Mouse (Mus musculus) midbrain, embryonic 12.5 days (tissue): ENCODE data around the gene Decr2. TPM values are rescaled to one million over a fixed set of nuclear protein-coding genes. Genes with fewer than 3 reads are reported as not detected.

Experiments used
- ATAC-seq: fragments of 200-750 bp; cut with Nextera tagmentation; 2 replicates; pipeline ENCODE4 v1.8.0; 2017; ENCODE audit warnings: low read depth, moderate TSS enrichment, moderate library complexity; ENCODE audit not compliant: low FRiP score
- H3K27ac ChIP-seq: fragments of 300-500 bp; sonication (generic); replicated peaks from 2 replicates; pipeline ENCODE4 v1.5.1; 2016; ENCODE audit warnings: mild to moderate bottlenecking
- H3K27me3 ChIP-seq: fragments of 300-500 bp; sonication (generic); 2 replicates; pipeline ENCODE4 v1.6.1; 2016; ENCODE audit warnings: mild to moderate bottlenecking
- H3K36me3 ChIP-seq: fragments of 300-500 bp; sonication (generic); 2 replicates; pipeline ENCODE4 v1.6.1; 2016
- H3K4me1 ChIP-seq: fragments of 300-500 bp; sonication (generic); 2 replicates; pipeline ENCODE4 v1.6.1; 2016
- H3K4me2 ChIP-seq: fragments of 300-500 bp; sonication (generic); replicated peaks from 2 replicates; pipeline ENCODE4 v1.6.1; 2016; ENCODE audit warnings: mild to moderate bottlenecking, moderate library complexity
- H3K4me3 ChIP-seq: fragments of 300-500 bp; sonication (generic); 2 replicates; pipeline ENCODE4 v1.5.1; 2016; ENCODE audit warnings: mild to moderate bottlenecking
- H3K9ac ChIP-seq: fragments of 300-500 bp; sonication (generic); replicated peaks from 2 replicates; pipeline ENCODE4 v1.6.1; 2016; ENCODE audit warnings: mild to moderate bottlenecking, moderate library complexity
- H3K9me3 ChIP-seq: fragments of 300-500 bp; sonication (generic); 2 replicates; pipeline ENCODE4 v1.6.1; 2016; ENCODE audit warnings: mild to moderate bottlenecking
- WGBS: fragments of 180-500 bp; shearing (Covaris S2); methylation state at CpG from one replicate; pipeline ENCODE4 v1.1.7; 2016; 5-methylcytosine and 5-hydroxymethylcytosine counted together
- polyA plus RNA-seq: library from polyadenylated mRNA; unstranded; fragments of >200 nt; fragmentation: Nextera tagmentation; extraction: Ambion mirVana; gene quantifications from 2 replicates; pipeline ENCODE4 v1.2.1, GENCODE M21; 2016

Gene Decr2
- polyA plus RNA-seq = 25.1 and 27.7 TPM in 2 replicates

- peak; percentile 86 for ATAC-seq
- WGBS = 3% methylated on average over 32 of the region's 32 CpGs
- H3K9me3 ChIP-seq = no peaks in the 10 kb centered on the region
- H3K27ac ChIP-seq = peak within 1 kb of the TSS; percentile 59
- no peaks in the 10 kb centered on the region for H3K27me3 ChIP-seq
- peak within 1 kb of the TSS; percentile 91 for H3K4me2 ChIP-seq
- H3K9ac ChIP-seq = peak within 1 kb of the TSS; percentile 78
- H3K4me3 ChIP-seq = peak within 1 kb of the TSS; percentile 54
- peaks cover 14% of the 10 kb centered on the region for H3K36me3 ChIP-seq
- peaks cover 16% of the 10 kb centered on the region for H3K4me1 ChIP-seq
These were observed at the start of gene Decr2 for GRCm38 (mm10) chr17:26089905-26090632. Gene Decr2, minus strand, starts transcription at chr17:26090337.

GRCm38 (mm10) chr17:26138901-26139381 is 48.8 kb upstream of the Decr2 start:
- WGBS = under 1% methylated on average over 53 of the region's 58 CpGs
- peak overlapping the region; percentile 97 for H3K9ac ChIP-seq
- H3K27ac ChIP-seq = peak overlapping the region; percentile 86
- H3K36me3 ChIP-seq = peaks cover 19% of the 10 kb centered on the region
- peak overlapping the region; percentile 94 for H3K4me3 ChIP-seq
- ATAC-seq = peak; percentile 66; the same call in 1 of the 2 replicates
- peaks cover 25% of the 10 kb centered on the region for H3K27me3 ChIP-seq
- H3K4me2 ChIP-seq = peak overlapping the region; percentile 94
- H3K9me3 ChIP-seq = no peaks in the 10 kb centered on the region
- H3K4me1 ChIP-seq = peaks cover 28% of the 10 kb centered on the region

GRCm38 (mm10) chr17:26138239-26138836 is 48.2 kb upstream of the Decr2 start, which contains the start of gene Axin1:
Gene Axin1, plus strand, starts transcription at chr17:26138688.
- WGBS = under 1% methylated on average over 42 of the region's 42 CpGs
- Histone ChIP-seq H3K27ac (peak within 1 kb of the TSS; percentile 86), H3K4me3 (peak within 1 kb of the TSS; percentile 94), H3K9me3 (no peaks in the 10 kb centered on the region), H3K27me3 (peaks cover 31% of the 10 kb centered on the region), H3K4me1 (peaks cover 28% of the 10 kb centered on the region), H3K9ac (peak within 1 kb of the TSS; percentile 97), H3K4me2 (peak within 1 kb of the TSS; percentile 94), H3K36me3 (peaks cover 14% of the 10 kb centered on the region)
- peak; percentile 97 for ATAC-seq

GRCm38 (mm10) chr17:26137751-26138130 is 47.6 kb upstream of the Decr2 start:
- Histone ChIP-seq H3K9me3 (no peaks in the 10 kb centered on the region), H3K4me3 (peak overlapping the region; percentile 94; the same call in 1 of the 2 replicates), H3K4me2 (peak overlapping the region; percentile 94), H3K36me3 (peaks cover 8% of the 10 kb centered on the region), H3K27me3 (peaks cover 36% of the 10 kb centered on the region), H3K27ac (peak overlapping the region; percentile 86), H3K9ac (peak overlapping the region; percentile 97; the same call in 1 of the 2 replicates), H3K4me1 (peaks cover 32% of the 10 kb centered on the region)
- ATAC-seq = no peak
- 77% methylated on average over 2 of the region's 2 CpGs for WGBS

- Histone ChIP-seq H3K27me3 (peaks cover 38% of the 10 kb centered on the region), H3K4me2 (no peak overlapping the region), H3K36me3 (0 out of 2 replicates have a peak, but pooled peaks cover 3% of the 10 kb centered on the region), H3K27ac (no peak overlapping the region), H3K9me3 (no peaks in the 10 kb centered on the region), H3K4me1 (peaks cover 37% of the 10 kb centered on the region), H3K9ac (no peak overlapping the region), H3K4me3 (no peak overlapping the region)
- no peak for ATAC-seq
- WGBS = 87% methylated on average over 11 of the region's 11 CpGs
These were observed 47.1 kb upstream of the Decr2 start for GRCm38 (mm10) chr17:26137106-26137750.

GRCm38 (mm10) chr17:26131856-26132853 is 42.0 kb upstream of the Decr2 start:
- peak; percentile 73 for ATAC-seq
- Histone ChIP-seq H3K9ac (peak overlapping the region; percentile 57), H3K9me3 (no peaks in the 10 kb centered on the region), H3K36me3 (peaks cover 39% of the 10 kb centered on the region), H3K4me1 (peaks cover 25% of the 10 kb centered on the region), H3K27me3 (peaks cover 70% of the 10 kb centered on the region), H3K27ac (peak overlapping the region; percentile 92), H3K4me2 (peak overlapping the region; percentile 51), H3K4me3 (peak overlapping the region; percentile 40)
- WGBS = 33% methylated on average over 18 of the region's 18 CpGs

GRCm38 (mm10) chr17:26131062-26131732 is 41.1 kb upstream of the Decr2 start:
- H3K36me3 ChIP-seq = peaks cover 48% of the 10 kb centered on the region
- H3K4me3 ChIP-seq = peak overlapping the region; percentile 40
- 47% methylated on average over 18 of the region's 18 CpGs for WGBS
- peak overlapping the region; percentile 92 for H3K27ac ChIP-seq
- peaks cover 25% of the 10 kb centered on the region for H3K4me1 ChIP-seq
- no peaks in the 10 kb centered on the region for H3K9me3 ChIP-seq
- H3K27me3 ChIP-seq = peaks cover 72% of the 10 kb centered on the region
- peak; percentile 82 for ATAC-seq
- H3K9ac ChIP-seq = peak overlapping the region; percentile 57
- H3K4me2 ChIP-seq = peak overlapping the region; percentile 51

GRCm38 (mm10) chr17:26125226-26125625 is 35.1 kb upstream of the Decr2 start:
- Histone ChIP-seq H3K4me1 (peaks cover 20% of the 10 kb centered on the region), H3K9ac (no peak overlapping the region), H3K9me3 (no peaks in the 10 kb centered on the region), H3K36me3 (peaks cover 54% of the 10 kb centered on the region), H3K4me3 (no peak overlapping the region), H3K27ac (no peak overlapping the region), H3K4me2 (no peak overlapping the region), H3K27me3 (peaks cover 50% of the 10 kb centered on the region)
- WGBS = 95% methylated on average over 10 of the region's 10 CpGs
- no peak for ATAC-seq

- Histone ChIP-seq H3K9ac (peak overlapping the region; percentile 73; the same call in 1 of the 2 replicates), H3K4me3 (peak overlapping the region; percentile 77), H3K36me3 (peaks cover 47% of the 10 kb centered on the region), H3K27me3 (peaks cover 48% of the 10 kb centered on the region), H3K9me3 (no peaks in the 10 kb centered on the region), H3K27ac (no peak overlapping the region), H3K4me2 (peak overlapping the region; percentile 86), H3K4me1 (peaks cover 20% of the 10 kb centered on the region)
- ATAC-seq = no peak
- 92% methylated on average over 7 of the region's 7 CpGs for WGBS
These were observed 34.4 kb upstream of the Decr2 start for GRCm38 (mm10) chr17:26124560-26124959.

- Histone ChIP-seq H3K36me3 (peaks cover 34% of the 10 kb centered on the region), H3K9ac (peak within 1 kb of the TSS; percentile 73), H3K4me2 (peak within 1 kb of the TSS; percentile 86), H3K27me3 (peaks cover 49% of the 10 kb centered on the region), H3K27ac (no peak within 1 kb of the TSS), H3K9me3 (no peaks in the 10 kb centered on the region), H3K4me3 (peak within 1 kb of the TSS; percentile 77), H3K4me1 (peaks cover 20% of the 10 kb centered on the region)
- ATAC-seq = peak; percentile 86
- under 1% methylated on average over 32 of the region's 32 CpGs for WGBS
These were observed 33.1 kb upstream of the Decr2 start, which contains the start of gene Mrpl28 for GRCm38 (mm10) chr17:26123267-26123684. Gene Mrpl28, plus strand, starts transcription at chr17:26123500.
